Mouse (Mus musculus): ENCODE results near the gene Krtap2-4. TPM values are rescaled to one million over a fixed set of nuclear protein-coding genes. Genes with fewer than 3 reads are reported as not detected.
A peak's percentile ranks its signal among the peaks of the same experiment; 100 is the strongest.

The Krtap2-4 gene
- total RNA-seq, 4 experiments from 2014 or later = not detected

GRCm38 (mm10) chr11:99583245-99583704, 31.4 kb downstream of the Krtap2-4 start, which contains the start of gene Krtap1-4:
Gene Krtap1-4 (minus strand): TSS chr11:99583654.
- DNase-seq (ENCODE audit: low spot score) = no peak

GRCm38 (mm10) chr11:99581564-99581963, 33.1 kb downstream of the Krtap2-4 start:
- no peak for DNase-seq (ENCODE audit: low spot score)

GRCm38 (mm10) chr11:99581051-99581450, 33.6 kb downstream of the Krtap2-4 start:
- DNase-seq (ENCODE audit: low spot score) = no peak

GRCm38 (mm10) chr11:99580636-99581035, 34.0 kb downstream of the Krtap2-4 start, which contains the start of gene Krtap1-5:
Gene Krtap1-5 (minus strand): TSS chr11:99581016.
- DNase-seq (ENCODE audit: low spot score) = no peak

- DNase-seq (ENCODE audit: low spot score) = peak; percentile 26
These were observed 40.5 kb downstream of the Krtap2-4 start for GRCm38 (mm10) chr11:99574106-99574505.

- no peak for DNase-seq (ENCODE audit: low spot score)
These were observed 41.5 kb downstream of the Krtap2-4 start for GRCm38 (mm10) chr11:99573164-99573563.

- no peak for DNase-seq (ENCODE audit: low spot score)
These were observed 48.1 kb downstream of the Krtap2-4 start, which contains the start of gene Krtap3-1 for GRCm38 (mm10) chr11:99566530-99566929. Gene Krtap3-1 (minus strand): TSS chr11:99566630.

Other genes starting within 250 kb of the Krtap2-4 start
- not detected for gene Krt28, start 239.9 kb downstream of the Krtap2-4 start, total RNA-seq (2022)
- gene Krt10, start 225.5 kb downstream of the Krtap2-4 start, total RNA-seq (2022) = 1 to 10 TPM; 3.3 to 5.8 (median 5.0) TPM
- gene Krt12, start 192.6 kb downstream of the Krtap2-4 start, total RNA-seq (2022) = not detected
- gene Krt20, start 176.7 kb downstream of the Krtap2-4 start, total RNA-seq (2022) = not detected
- not detected for gene Krt23, start 121.7 kb downstream of the Krtap2-4 start, total RNA-seq (2022)
- gene Krt39, start 93.5 kb downstream of the Krtap2-4 start, total RNA-seq (2022) = not detected
- gene Krt40, start 71.7 kb downstream of the Krtap2-4 start, total RNA-seq (2022) = not detected
- gene Krtap3-3, start 64.0 kb downstream of the Krtap2-4 start, total RNA-seq (2022) = not detected
- not detected for gene Krtap3-2, start 58.0 kb downstream of the Krtap2-4 start, total RNA-seq (2022)
- not detected for gene Gm11939, start 55.4 kb downstream of the Krtap2-4 start, total RNA-seq (2022)
- gene Krtap3-1, start 48.2 kb downstream of the Krtap2-4 start, total RNA-seq (2022) = not detected
- gene Krtap1-5, start 33.8 kb downstream of the Krtap2-4 start, total RNA-seq (2022) = not detected
- not detected for gene Krtap1-4, start 31.2 kb downstream of the Krtap2-4 start, total RNA-seq (2022)
- gene Krtap1-3, start 23.5 kb downstream of the Krtap2-4 start, total RNA-seq (2022) = not detected
- gene Krtap9-3, start 16.7 kb downstream of the Krtap2-4 start, total RNA-seq (2022) = not detected
- gene Gm11938, start 11.5 kb downstream of the Krtap2-4 start, total RNA-seq (2022) = not detected
- not detected for gene Gm11937, start 4.7 kb downstream of the Krtap2-4 start, total RNA-seq (2022)
- not detected for gene Gm11562, start 5.6 kb upstream of the Krtap2-4 start, total RNA-seq (2022)
- gene Krtap4-1, start 13.4 kb upstream of the Krtap2-4 start, total RNA-seq (2022) = not detected
- gene Krtap4-2, start 20.2 kb upstream of the Krtap2-4 start, total RNA-seq (2022) = not detected
- not detected for gene Krtap4-7, start 29.2 kb upstream of the Krtap2-4 start, total RNA-seq (2022)
- gene Gm11555, start 35.4 kb upstream of the Krtap2-4 start, total RNA-seq (2022) = not detected
- gene Gm11563, start 44.1 kb upstream of the Krtap2-4 start, total RNA-seq (2022) = not detected
- not detected for gene Krtap4-6, start 51.1 kb upstream of the Krtap2-4 start, total RNA-seq (2022)
- not detected for gene Gm14190, start 75.9 kb upstream of the Krtap2-4 start, total RNA-seq (2022)
- not detected for gene Gm14180, start 119.4 kb upstream of the Krtap2-4 start, total RNA-seq (2022)
- not detected for gene Gm11595, start 158.1 kb upstream of the Krtap2-4 start, total RNA-seq (2022)
- not detected for gene Krtap4-8, start 165.9 kb upstream of the Krtap2-4 start, total RNA-seq (2022)
- not detected for gene Krtap4-9, start 170.4 kb upstream of the Krtap2-4 start, total RNA-seq (2022)
- not detected for gene Gm11596, start 178.6 kb upstream of the Krtap2-4 start, total RNA-seq (2022)
- gene Gm11569, start 184.1 kb upstream of the Krtap2-4 start, total RNA-seq (2022) = not detected
- gene Gm11554, start 189.6 kb upstream of the Krtap2-4 start, total RNA-seq (2022) = not detected
- gene Krtap4-13, start 195.0 kb upstream of the Krtap2-4 start, total RNA-seq (2022) = not detected
- gene Gm11564, start 200.8 kb upstream of the Krtap2-4 start, total RNA-seq (2022) = not detected
- not detected for gene 2300003K06Rik, start 223.2 kb upstream of the Krtap2-4 start, total RNA-seq (2022)
- gene Krtap4-16, start 236.8 kb upstream of the Krtap2-4 start, total RNA-seq (2022) = not detected
- not detected for gene Gm11568, start 243.1 kb upstream of the Krtap2-4 start, total RNA-seq (2022)
- not detected for gene Gm11559, start 249.6 kb upstream of the Krtap2-4 start, total RNA-seq (2022)

Data from heart, adult 8-10 months (tissue).